In genomic region chr6:6917334-6917733, GRCm38 (mm10) we compare ENCODE assay signal across 3 mouse cellular contexts.
A peak's percentile ranks its signal among the peaks of the same experiment; 100 is the strongest.
TF ChIP-seq lines count a peak whose summit lies in the region.

No protein-coding gene starts in this region.

TF ChIP-seq in CH12.LX, 34 proteins besides CTCF, POLR2A, EP300 and RAD21:
- TF ChIP-seq USF1 (IDR thresholded peaks at IDR 0.05; ENCODE audit: low read depth, low read length) = no peak
- TF ChIP-seq PAX5 (IDR thresholded peaks at IDR 0.05; ENCODE audit: low read length) = no peak
- no peak for TF ChIP-seq MEF2A (IDR thresholded peaks at IDR 0.05; ENCODE audit: borderline replicate concordance, low read depth, low read length)
- no peak for TF ChIP-seq ETS1 (conservative IDR thresholded peaks at IDR 0.05; ENCODE audit: low read depth, low read length)
- no peak for TF ChIP-seq ZNF384 (IDR thresholded peaks at IDR 0.05; ENCODE audit: low read depth, low read length)
- TF ChIP-seq MAFK (IDR thresholded peaks at IDR 0.05; ENCODE audit: insufficient replicate concordance, low read length) = peak; percentile 70
- no peak for TF ChIP-seq KAT2A (IDR thresholded peaks at IDR 0.05; ENCODE audit: insufficient replicate concordance, low read length)
- TF ChIP-seq CHD2 (IDR thresholded peaks at IDR 0.05; ENCODE audit: low read length) = no peak
TF ChIP-seq in CH12.LX: peak in this region for 1.

TF ChIP-seq in ES-E14, 5 proteins besides CTCF, POLR2A, EP300 and RAD21 (continued from another document):
- TF ChIP-seq HCFC1 (IDR thresholded peaks at IDR 0.05; ENCODE audit: borderline replicate concordance, insufficient read depth, low read length) = no peak

TF ChIP-seq in MEL, 35 proteins besides CTCF, POLR2A, EP300 and RAD21:
- TF ChIP-seq CHD1 (IDR thresholded peaks at IDR 0.05; ENCODE audit: low read depth, low read length) (no peak), MAFK (IDR thresholded peaks at IDR 0.05; ENCODE audit: borderline replicate concordance, low read depth, low read length) (peak; percentile 11; the same call in 1 of the 2 replicates), SIN3A (IDR thresholded peaks at IDR 0.05; ENCODE audit: low read length) (no peak), TAL1 (IDR thresholded peaks at IDR 0.05; ENCODE audit: low read length) (no peak), POLR2AphosphoS2 (IDR thresholded peaks at IDR 0.05; ENCODE audit: low read length) (no peak), POLR2AphosphoS5 (IDR thresholded peaks at IDR 0.05; ENCODE audit: borderline replicate concordance, low read depth, low read length) (no peak), JUND (IDR thresholded peaks at IDR 0.05; ENCODE audit: low read depth, low read length) (no peak), GABPA (IDR thresholded peaks at IDR 0.05; ENCODE audit: low read depth, low read length) (no peak), E2F4 (IDR thresholded peaks at IDR 0.05; ENCODE audit: borderline replicate concordance, low read depth, low read length) (no peak)
